Mouse (Mus musculus): Measurements from ENCODE around the gene Naf1. TPM values are rescaled to one million over a fixed set of nuclear protein-coding genes. Genes with fewer than 3 reads are reported as not detected.

The Naf1 gene
- polyA plus RNA-seq, 1 experiment from 2014 or later = 4.4 TPM

GRCm38 (mm10) chr8:66933746-66934145 lies 73.7 kb downstream of the Naf1 start:
- Histone ChIP-seq H3K4me2 (ENCODE audit: low read depth, low read length) (no peak overlapping the region), H3K9ac (replicated peaks; ENCODE audit: low read depth, low read length) (no peak overlapping the region), H3K27ac (ENCODE audit: low read depth, low read length) (no peak overlapping the region), H3K4me3 (ENCODE audit: low read depth, low read length) (no peak overlapping the region), H3K36me3 (ENCODE audit: control insufficient read depth, insufficient read depth, low read length) (no peaks in the 10 kb centered on the region), H3K4me1 (ENCODE audit: control insufficient read depth, insufficient read depth, low read length) (no peaks in the 10 kb centered on the region), H3K27me3 (ENCODE audit: control insufficient read depth, insufficient read depth, low read length) (no peaks in the 10 kb centered on the region), H3K9me3 (ENCODE audit: control insufficient read depth, low read length) (no peaks in the 10 kb centered on the region)
- WGBS = 90% methylated on average over 4 of the region's 4 CpGs
- ATAC-seq (ENCODE audit: low read depth) = no peak

GRCm38 (mm10) chr8:66936236-66936635 lies 76.2 kb downstream of the Naf1 start:
- Histone ChIP-seq H3K4me1 (ENCODE audit: control insufficient read depth, insufficient read depth, low read length) (no peaks in the 10 kb centered on the region), H3K36me3 (ENCODE audit: control insufficient read depth, insufficient read depth, low read length) (no peaks in the 10 kb centered on the region), H3K27ac (ENCODE audit: low read depth, low read length) (no peak overlapping the region), H3K4me3 (ENCODE audit: low read depth, low read length) (no peak overlapping the region), H3K9ac (replicated peaks; ENCODE audit: low read depth, low read length) (no peak overlapping the region), H3K4me2 (ENCODE audit: low read depth, low read length) (no peak overlapping the region), H3K27me3 (ENCODE audit: control insufficient read depth, insufficient read depth, low read length) (no peaks in the 10 kb centered on the region), H3K9me3 (ENCODE audit: control insufficient read depth, low read length) (no peaks in the 10 kb centered on the region)
- WGBS = 67% methylated on average over 3 of the region's 3 CpGs
- no peak for ATAC-seq (ENCODE audit: low read depth)

Other genes starting within 250 kb of the Naf1 start
- gene Npy5r, start 172.1 kb upstream of the Naf1 start, polyA plus RNA-seq (2014; fragmentation: Nextera tagmentation; extraction: Ambion mirVana) = 2.5 and 4.0 TPM in 2 replicates
- gene Npy1r, start 163.0 kb upstream of the Naf1 start, polyA plus RNA-seq (2014; fragmentation: Nextera tagmentation; extraction: Ambion mirVana) = 15.3 and 16.1 TPM in 2 replicates

Data from neural tube, embryonic 14.5 days (tissue).